Mouse (Mus musculus) intestine, embryonic 15.5 days (tissue): ENCODE measurements around the gene Tsen15. TPM values are rescaled to one million over a fixed set of nuclear protein-coding genes. Genes with fewer than 3 reads are reported as not detected.

Experiments
- ATAC-seq: fragments of 200-750 bp; cut with Nextera tagmentation; 2 replicates; pipeline ENCODE4 v1.8.0; 2017; ENCODE audit warnings: moderate TSS enrichment, moderate library complexity
- H3K27ac ChIP-seq: fragments of 300-500 bp; sonication (generic); 2 replicates; pipeline ENCODE4 v1.5.1; 2015; ENCODE audit warnings: mild to moderate bottlenecking, inconsistent platforms
- H3K27me3 ChIP-seq: fragments of 300-500 bp; sonication (generic); replicated peaks from 2 replicates; pipeline ENCODE4 v1.6.1; 2015; ENCODE audit warnings: inconsistent platforms
- H3K36me3 ChIP-seq: fragments of 300-500 bp; sonication (generic); 2 replicates; pipeline ENCODE4 v1.6.1; 2015; ENCODE audit warnings: inconsistent platforms
- H3K4me1 ChIP-seq: fragments of 300-500 bp; sonication (generic); replicated peaks from 2 replicates; pipeline ENCODE4 v1.6.1; 2015; ENCODE audit warnings: inconsistent platforms
- H3K4me2 ChIP-seq: fragments of 300-500 bp; sonication (generic); replicated peaks from 2 replicates; pipeline ENCODE4 v1.6.1; 2015; ENCODE audit warnings: mild to moderate bottlenecking, inconsistent platforms
- H3K4me3 ChIP-seq: fragments of 300-500 bp; sonication (generic); replicated peaks from 2 replicates; pipeline ENCODE4 v1.5.1; 2015; ENCODE audit warnings: inconsistent platforms
- H3K9ac ChIP-seq: fragments of 300-500 bp; sonication (generic); 2 replicates; pipeline ENCODE4 v1.6.1; 2015; ENCODE audit warnings: inconsistent platforms
- H3K9me3 ChIP-seq: fragments of 300-500 bp; sonication (generic); 2 replicates; pipeline ENCODE4 v1.6.1; 2016; ENCODE audit warnings: inconsistent platforms
- WGBS: fragments of 180-500 bp; shearing (Covaris S2); methylation state at CpG from one replicate; pipeline ENCODE4 v1.1.7; 2015; 5-methylcytosine and 5-hydroxymethylcytosine counted together
- polyA plus RNA-seq: library from polyadenylated mRNA; unstranded; fragments of >200 nt; fragmentation: Nextera tagmentation; extraction: Ambion mirVana; gene quantifications from 2 replicates; pipeline ENCODE4 v1.2.1, GENCODE M21; 2015

The Tsen15 gene
- 70.2 and 74.4 TPM in 2 replicates for polyA plus RNA-seq

GRCm38 (mm10) chr1:152386188-152386835, at the start of gene Tsen15:
Gene Tsen15 (minus strand): TSS chr1:152386688.
- peak; percentile 99 for ATAC-seq
- peak within 1 kb of the TSS; percentile 36; the same call in 1 of the 2 replicates for H3K27ac ChIP-seq

GRCm38 (mm10) chr1:152434166-152434565, 47.7 kb upstream of the Tsen15 start:
- ATAC-seq, result no peak
- H3K4me1 ChIP-seq, result no peaks in the 10 kb centered on the region
- no peaks in the 10 kb centered on the region for H3K9me3 ChIP-seq
- H3K4me2 ChIP-seq, result no peak overlapping the region
- H3K27me3 ChIP-seq, result no peaks in the 10 kb centered on the region
- H3K36me3 ChIP-seq, result no peaks in the 10 kb centered on the region
- WGBS, result 56% methylated on average over 4 of the region's 4 CpGs
- H3K4me3 ChIP-seq, result no peak overlapping the region
- H3K27ac ChIP-seq, result no peak overlapping the region
- no peak overlapping the region for H3K9ac ChIP-seq

More at GRCm38 (mm10) chr1:152386188-152386835, at the start of gene Tsen15:
- Histone ChIP-seq H3K36me3 (peaks cover 3% of the 10 kb centered on the region; the same call in 1 of the 2 replicates), H3K9me3 (no peaks in the 10 kb centered on the region), H3K4me3 (peak within 1 kb of the TSS; percentile 94), H3K9ac (peak within 1 kb of the TSS; percentile 95), H3K27me3 (no peaks in the 10 kb centered on the region), H3K4me2 (peak within 1 kb of the TSS; percentile 65), H3K4me1 (no peaks in the 10 kb centered on the region)
- under 1% methylated on average over 57 of the region's 57 CpGs for WGBS

GRCm38 (mm10) chr1:152429805-152430204, 43.3 kb upstream of the Tsen15 start:
- 85% methylated on average over 7 of the region's 7 CpGs for WGBS
- ATAC-seq, result no peak
- no peaks in the 10 kb centered on the region for H3K9me3 ChIP-seq
- H3K27ac ChIP-seq, result no peak overlapping the region
- H3K27me3 ChIP-seq, result no peaks in the 10 kb centered on the region
- no peak overlapping the region for H3K9ac ChIP-seq
- no peak overlapping the region for H3K4me3 ChIP-seq
- no peaks in the 10 kb centered on the region for H3K36me3 ChIP-seq
- no peaks in the 10 kb centered on the region for H3K4me1 ChIP-seq
- H3K4me2 ChIP-seq, result no peak overlapping the region

- no peak overlapping the region for H3K4me3 ChIP-seq
- H3K4me2 ChIP-seq, result no peak overlapping the region
- no peak overlapping the region for H3K27ac ChIP-seq
- no peaks in the 10 kb centered on the region for H3K27me3 ChIP-seq
- no peak for ATAC-seq
- no peaks in the 10 kb centered on the region for H3K36me3 ChIP-seq
- H3K4me1 ChIP-seq, result no peaks in the 10 kb centered on the region
- WGBS, result 67% methylated on average over 12 of the region's 12 CpGs
- no peaks in the 10 kb centered on the region for H3K9me3 ChIP-seq
- H3K9ac ChIP-seq, result no peak overlapping the region
Observed at GRCm38 (mm10) chr1:152427912-152428581, 41.6 kb upstream of the Tsen15 start.

GRCm38 (mm10) chr1:152423052-152423451, 36.6 kb upstream of the Tsen15 start:
- ATAC-seq, result no peak
- whole genome bisulfite sequencing, result 90% methylated on average over 3 of the region's 3 CpGs

GRCm38 (mm10) chr1:152422295-152422694, 35.8 kb upstream of the Tsen15 start:
- no peak overlapping the region for H3K27ac ChIP-seq
- no peak overlapping the region for H3K4me2 ChIP-seq
- no peaks in the 10 kb centered on the region for H3K4me1 ChIP-seq
- H3K9ac ChIP-seq, result no peak overlapping the region
- WGBS, result 55% methylated on average over 3 of the region's 3 CpGs
- no peaks in the 10 kb centered on the region for H3K9me3 ChIP-seq
- no peaks in the 10 kb centered on the region for H3K27me3 ChIP-seq
- H3K4me3 ChIP-seq, result no peak overlapping the region
- ATAC-seq, result no peak
- no peaks in the 10 kb centered on the region for H3K36me3 ChIP-seq

More at GRCm38 (mm10) chr1:152423052-152423451, 36.6 kb upstream of the Tsen15 start:
- H3K4me3 ChIP-seq, result no peak overlapping the region
- H3K4me2 ChIP-seq, result no peak overlapping the region
- no peaks in the 10 kb centered on the region for H3K9me3 ChIP-seq
- H3K27me3 ChIP-seq, result no peaks in the 10 kb centered on the region
- H3K9ac ChIP-seq, result no peak overlapping the region
- H3K36me3 ChIP-seq, result no peaks in the 10 kb centered on the region
- no peak overlapping the region for H3K27ac ChIP-seq
- no peaks in the 10 kb centered on the region for H3K4me1 ChIP-seq

GRCm38 (mm10) chr1:152417602-152418001, 31.1 kb upstream of the Tsen15 start:
- ATAC-seq, result peak; percentile 75
- WGBS, result 24% methylated on average over 5 of the region's 5 CpGs
- H3K4me2 ChIP-seq, result no peak overlapping the region
- no peaks in the 10 kb centered on the region for H3K36me3 ChIP-seq
- no peak overlapping the region for H3K4me3 ChIP-seq
- H3K27ac ChIP-seq, result 0 out of 2 replicates have a peak overlapping the region, but pooled peaks have one; percentile 40
- H3K27me3 ChIP-seq, result no peaks in the 10 kb centered on the region
- no peak overlapping the region for H3K9ac ChIP-seq
- H3K4me1 ChIP-seq, result 0 out of 2 replicates have a peak, but pooled peaks cover 2% of the 10 kb centered on the region
- H3K9me3 ChIP-seq, result no peaks in the 10 kb centered on the region

GRCm38 (mm10) chr1:152416306-152416904, 29.9 kb upstream of the Tsen15 start:
- Histone ChIP-seq H3K4me3 (no peak overlapping the region), H3K4me1 (0 out of 2 replicates have a peak, but pooled peaks cover 2% of the 10 kb centered on the region), H3K27ac (no peak overlapping the region), H3K36me3 (no peaks in the 10 kb centered on the region), H3K9ac (no peak overlapping the region), H3K4me2 (no peak overlapping the region), H3K9me3 (no peaks in the 10 kb centered on the region), H3K27me3 (no peaks in the 10 kb centered on the region)
- peak; percentile 34; the same call in 1 of the 2 replicates for ATAC-seq
- WGBS, result 55% methylated on average over 13 of the region's 13 CpGs

- no peak overlapping the region for H3K9ac ChIP-seq
- H3K36me3 ChIP-seq, result no peaks in the 10 kb centered on the region
- H3K9me3 ChIP-seq, result no peaks in the 10 kb centered on the region
- H3K4me3 ChIP-seq, result no peak overlapping the region
- H3K27ac ChIP-seq, result no peak overlapping the region
- H3K4me2 ChIP-seq, result no peak overlapping the region
- no peaks in the 10 kb centered on the region for H3K27me3 ChIP-seq
- WGBS, result 82% methylated on average over 10 of the region's 10 CpGs
- 0 out of 2 replicates have a peak, but pooled peaks cover 2% of the 10 kb centered on the region for H3K4me1 ChIP-seq
- no peak for ATAC-seq
Observed at GRCm38 (mm10) chr1:152414451-152414850, 28.0 kb upstream of the Tsen15 start.

GRCm38 (mm10) chr1:152413961-152414360, 27.5 kb upstream of the Tsen15 start:
- H3K4me1 ChIP-seq, result 0 out of 2 replicates have a peak, but pooled peaks cover 2% of the 10 kb centered on the region
- H3K27ac ChIP-seq, result no peak overlapping the region
- H3K9ac ChIP-seq, result no peak overlapping the region
- no peak overlapping the region for H3K4me2 ChIP-seq
- no peak overlapping the region for H3K4me3 ChIP-seq
- no peaks in the 10 kb centered on the region for H3K27me3 ChIP-seq
- WGBS, result 79% methylated on average over 1 of the region's 1 CpGs
- H3K9me3 ChIP-seq, result no peaks in the 10 kb centered on the region
- no peaks in the 10 kb centered on the region for H3K36me3 ChIP-seq
- no peak for ATAC-seq

- H3K27me3 ChIP-seq, result no peaks in the 10 kb centered on the region
- 97% methylated on average over 2 of the region's 2 CpGs for WGBS
- no peak overlapping the region for H3K9ac ChIP-seq
- no peak for ATAC-seq
- no peaks in the 10 kb centered on the region for H3K9me3 ChIP-seq
- no peak overlapping the region for H3K27ac ChIP-seq
- no peaks in the 10 kb centered on the region for H3K36me3 ChIP-seq
- 0 out of 2 replicates have a peak, but pooled peaks cover 2% of the 10 kb centered on the region for H3K4me1 ChIP-seq
- H3K4me2 ChIP-seq, result no peak overlapping the region
- no peak overlapping the region for H3K4me3 ChIP-seq
Observed at GRCm38 (mm10) chr1:152413116-152413515, 26.6 kb upstream of the Tsen15 start.

GRCm38 (mm10) chr1:152410657-152411056, 24.2 kb upstream of the Tsen15 start:
- no peak overlapping the region for H3K4me2 ChIP-seq
- WGBS, result 93% methylated on average over 3 of the region's 3 CpGs
- H3K9ac ChIP-seq, result no peak overlapping the region
- ATAC-seq, result no peak
- no peaks in the 10 kb centered on the region for H3K27me3 ChIP-seq
- no peaks in the 10 kb centered on the region for H3K4me1 ChIP-seq
- H3K4me3 ChIP-seq, result no peak overlapping the region
- H3K9me3 ChIP-seq, result no peaks in the 10 kb centered on the region
- no peaks in the 10 kb centered on the region for H3K36me3 ChIP-seq
- H3K27ac ChIP-seq, result no peak overlapping the region
